Mouse (Mus musculus): ENCODE results near the gene BC005624. TPM values are rescaled to one million over a fixed set of nuclear protein-coding genes. Genes with fewer than 3 reads are reported as not detected.

The BC005624 gene
- total RNA-seq (2023) = 10 to 100 TPM; 56.5 to 68.0 TPM

GRCm38 (mm10) chr2:30981790-30982513 lies at the start of gene BC005624, which contains the start of gene Usp20:
Gene BC005624, minus strand, starts transcription at chr2:30982201.
Gene Usp20, plus strand, starts transcription at chr2:30982279.

GRCm38 (mm10) chr2:30967352-30968327 lies 14.4 kb downstream of the BC005624 start, which contains the start of gene Tor1a:
Gene Tor1a, minus strand, starts transcription at chr2:30967933.

GRCm38 (mm10) chr2:30952824-30953490 lies 29.0 kb downstream of the BC005624 start, which contains the start of gene Tor1b:
Gene Tor1b, plus strand, starts transcription at chr2:30952959.

GRCm38 (mm10) chr2:30929483-30930045 lies 52.4 kb downstream of the BC005624 start, which contains the start of gene Ptges:
Gene Ptges, minus strand, starts transcription at chr2:30929863.

Other genes starting within 250 kb of the BC005624 start
- gene 1700001O22Rik, start 178.5 kb downstream of the BC005624 start, total RNA-seq (2023) = not detected
- 10 to 100 TPM; 14.3 to 14.7 TPM for gene Ntmt1, start 174.4 kb downstream of the BC005624 start, total RNA-seq (2023)
- 10 to 100 TPM; 26.0 to 28.5 TPM for gene Asb6, start 151.9 kb downstream of the BC005624 start, total RNA-seq (2023)
- under 1 TPM in 1 of 2 experiments, not detected in 1; 0.35 TPM for gene Prrx2, start 147.2 kb downstream of the BC005624 start, total RNA-seq (2023)
- 10 to 100 TPM; 13.4 to 13.9 TPM for gene Ptges, start 52.3 kb downstream of the BC005624 start, total RNA-seq (2023)
- 10 to 100 TPM; 40.6 to 43.1 TPM for gene Tor1b, start 29.2 kb downstream of the BC005624 start, total RNA-seq (2023)
- gene Tor1a, start 14.3 kb downstream of the BC005624 start, total RNA-seq (2023) = 10 to 100 TPM; 76.0 to 88.5 TPM
- 1 to 10 TPM; 3.6 to 6.8 TPM for gene Usp20, start 78 bp upstream of the BC005624 start, total RNA-seq (2023)
- gene Fnbp1, start 159.8 kb upstream of the BC005624 start, total RNA-seq (2023) = 100 to 1,000 TPM; 126 to 129 TPM
- 10 to 100 TPM; 55.9 to 56.5 TPM for gene Gpr107, start 170.1 kb upstream of the BC005624 start, total RNA-seq (2023)